Mouse (Mus musculus): ENCODE measurements around the gene Arl8a.
"Not testable (repeated sequence)": the region's sequence is repeated elsewhere in the genome, so short reads cannot be mapped to it uniquely, and the experiment has no call there.

The Arl8a gene

DNA sequence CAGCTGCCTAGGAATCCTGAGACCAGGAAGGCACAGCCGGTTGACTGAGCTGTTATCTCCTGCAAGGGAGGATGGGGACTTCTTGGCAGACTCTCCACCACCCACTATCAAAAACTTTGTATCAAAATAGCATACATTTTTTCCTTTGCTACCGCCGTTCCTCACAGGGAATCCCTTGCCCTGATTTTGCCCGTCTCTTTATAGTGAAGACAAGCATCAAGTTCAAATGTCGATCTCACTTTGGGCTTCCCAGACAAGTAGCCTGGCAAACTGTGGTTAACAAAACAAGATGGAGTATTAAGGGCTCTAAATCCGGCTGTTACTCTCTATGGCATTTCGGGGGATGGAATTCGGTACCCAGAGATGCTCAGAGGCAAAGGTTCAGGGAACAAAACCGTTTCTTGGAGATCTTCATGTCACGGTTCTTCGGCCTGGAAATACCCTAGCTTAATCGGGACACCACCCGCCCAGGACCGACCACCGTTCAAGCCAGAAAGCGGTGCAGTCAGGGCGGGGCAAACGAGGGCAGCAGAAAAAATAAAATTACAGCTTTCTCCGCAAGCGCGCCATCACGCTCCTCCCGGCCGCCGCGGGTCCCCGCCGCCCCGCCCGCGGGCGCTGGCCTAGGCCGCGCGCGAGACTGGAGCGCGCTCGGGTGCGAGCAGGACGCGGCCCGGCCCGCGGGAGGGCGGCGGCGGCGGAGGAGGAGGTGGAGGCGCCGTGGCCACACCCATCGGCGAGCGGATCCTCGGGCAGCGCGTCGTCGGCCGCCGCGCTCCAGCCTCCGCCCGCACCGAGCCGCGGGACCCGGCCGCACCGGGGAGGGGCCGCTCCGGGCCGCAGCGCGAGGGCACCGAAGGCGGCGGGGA lies at the start of gene Arl8a:
Arl8a (plus strand) TSS at position 748 of the 869 bp plus-strand sequence.
- peak; percentile 87 to 88 for DNase-seq

DNA sequence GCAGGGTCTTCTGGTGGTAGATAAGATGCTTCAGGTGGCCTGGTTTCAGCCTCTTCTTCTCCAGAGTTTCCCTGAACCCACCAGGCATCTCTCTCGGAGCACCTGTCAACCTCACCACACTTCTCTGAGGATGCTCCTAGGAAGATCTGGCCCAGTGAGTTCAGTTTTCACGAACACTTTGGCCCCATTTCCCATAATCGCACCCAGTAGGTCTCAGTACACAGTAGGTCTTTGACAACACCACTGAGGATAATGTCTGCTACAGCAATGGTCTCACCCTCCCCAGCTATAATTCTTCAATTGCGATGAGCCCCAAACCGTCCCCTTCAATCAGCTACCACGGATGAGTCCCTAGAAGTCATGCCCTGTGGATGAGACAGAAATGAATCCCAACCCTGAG lies 49.2 kb upstream of the Arl8a start:
- DNase-seq: no peak

DNA sequence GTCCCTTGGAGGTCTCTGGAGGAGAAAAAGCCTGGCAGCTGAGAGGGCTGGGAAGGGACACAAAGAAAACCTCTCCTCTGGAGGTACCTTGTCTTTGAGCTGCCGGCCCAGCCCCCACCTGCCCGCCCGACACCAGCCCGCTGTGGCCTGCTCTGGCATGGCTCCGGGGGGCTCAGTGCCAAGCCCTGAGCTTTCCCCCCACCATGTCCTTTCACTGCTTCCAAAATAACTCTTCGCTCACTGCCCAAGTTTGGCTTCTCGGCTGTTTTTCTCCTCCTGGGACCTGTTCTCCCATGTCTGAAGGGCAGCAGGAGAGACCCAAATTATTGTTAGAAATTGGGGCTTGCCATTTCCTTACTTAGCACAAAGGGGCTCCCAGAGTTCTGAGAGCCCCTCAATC lies 48.2 kb upstream of the Arl8a start:
- DNase-seq: no peak

DNA sequence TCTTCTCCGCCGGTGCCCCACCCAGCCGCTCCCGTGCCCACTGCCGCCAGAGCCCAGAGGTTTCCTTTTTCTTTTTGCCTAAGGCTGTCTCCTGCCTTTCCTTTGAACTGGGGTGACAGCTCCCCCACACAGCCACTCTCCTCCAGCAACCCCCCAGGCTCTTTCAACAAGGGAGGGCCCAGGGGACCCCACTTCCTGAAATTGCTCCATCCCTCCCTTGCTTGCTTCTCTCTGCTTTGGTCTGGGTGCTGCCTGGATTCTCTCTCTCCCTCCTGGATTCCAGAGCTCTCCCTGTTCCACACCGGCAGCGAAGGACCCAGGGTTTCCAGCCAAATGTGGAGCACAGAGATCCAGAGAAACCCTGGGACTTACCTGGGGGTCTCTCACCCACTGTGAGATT lies 46.2 kb upstream of the Arl8a start:
- DNase-seq: no peak

DNA sequence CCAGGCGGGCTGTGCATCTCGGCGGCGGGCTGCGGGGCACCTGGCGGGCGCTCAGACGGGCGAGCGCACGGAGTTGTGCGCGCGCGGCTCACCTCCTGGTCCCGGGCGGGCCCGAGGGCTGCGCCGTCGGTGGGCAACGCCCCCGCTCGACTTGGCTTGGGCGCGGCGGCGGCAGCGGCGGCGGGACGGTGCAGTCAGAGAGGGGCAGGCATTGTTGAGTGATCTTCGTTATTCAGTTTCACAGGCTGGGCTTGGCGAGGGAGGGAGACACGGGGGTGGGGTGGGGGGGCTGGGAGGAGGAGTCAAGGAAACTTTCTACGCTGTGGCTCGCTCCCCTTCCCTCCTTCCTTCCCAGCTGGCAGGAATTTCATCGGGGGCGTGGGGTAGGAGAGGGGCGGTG lies 41.5 kb upstream of the Arl8a start, which contains the start of gene Lgr6:
Lgr6 (minus strand) TSS at position 153 of the 400 bp plus-strand sequence.
- DNase-seq: peak in 1 of 2 experiments; percentile 12

DNA sequence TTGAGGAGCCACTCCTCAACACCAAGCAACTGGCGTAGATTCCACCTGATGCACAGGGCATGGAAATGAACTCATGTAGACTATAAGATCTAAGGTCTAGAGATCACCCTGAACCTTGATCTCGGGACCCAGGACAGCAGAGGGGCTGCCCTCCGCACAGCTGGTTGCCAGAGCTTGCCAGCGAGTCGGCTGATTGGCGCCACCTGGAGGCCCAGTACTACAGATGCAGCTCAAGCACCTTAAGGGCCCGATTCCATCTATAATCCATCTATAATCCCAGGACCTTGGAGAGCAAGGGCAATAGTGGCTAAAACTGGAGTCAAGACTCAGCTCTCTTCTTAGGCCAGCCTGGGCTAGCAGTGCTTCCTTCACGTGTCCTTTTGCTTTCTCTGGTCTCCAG lies 40.7 kb upstream of the Arl8a start:
- DNase-seq: peak; percentile 42 to 63

DNA sequence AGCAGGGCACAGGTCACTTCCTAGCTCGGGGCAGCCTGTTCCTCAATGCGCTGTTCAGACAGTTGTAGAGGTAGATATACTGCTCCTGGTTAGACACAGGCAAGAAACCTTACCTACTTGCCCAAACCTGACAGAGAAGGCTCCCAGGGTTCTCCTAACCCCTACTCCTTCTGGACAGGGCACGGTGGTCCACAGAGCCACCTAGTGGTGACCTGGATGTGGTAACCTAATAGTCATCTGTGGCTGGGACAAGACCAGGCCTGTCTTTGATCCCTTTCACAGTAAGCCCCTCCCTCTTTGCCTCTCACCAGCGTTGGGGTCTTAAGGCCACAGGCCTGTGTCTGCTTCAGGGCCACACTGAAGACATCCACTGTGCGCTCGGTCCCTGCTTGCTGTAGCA lies 38.0 kb upstream of the Arl8a start:
- DNase-seq: peak in 1 of 2 experiments; percentile 26

DNA sequence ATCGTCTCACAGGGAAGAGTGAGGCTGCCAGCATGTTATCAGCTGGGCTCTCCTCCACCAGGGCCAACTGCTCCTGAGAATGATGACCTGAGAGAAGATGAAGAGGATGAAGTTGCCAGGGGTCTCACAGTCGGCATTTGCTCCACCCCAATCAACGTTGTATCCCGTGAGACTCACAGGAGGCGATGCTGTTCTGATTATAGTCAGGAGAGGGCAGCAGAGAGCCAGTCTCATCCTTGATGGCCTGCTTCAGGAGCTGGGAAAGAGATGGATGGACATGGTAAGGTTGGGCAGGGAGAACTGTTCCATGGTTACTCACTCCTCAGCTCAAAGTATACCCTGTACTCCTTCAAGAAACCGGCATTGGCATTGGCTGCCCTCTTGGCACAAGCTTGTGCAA lies 36.5 kb upstream of the Arl8a start:
- DNase-seq: peak; percentile 51 to 53

DNA sequence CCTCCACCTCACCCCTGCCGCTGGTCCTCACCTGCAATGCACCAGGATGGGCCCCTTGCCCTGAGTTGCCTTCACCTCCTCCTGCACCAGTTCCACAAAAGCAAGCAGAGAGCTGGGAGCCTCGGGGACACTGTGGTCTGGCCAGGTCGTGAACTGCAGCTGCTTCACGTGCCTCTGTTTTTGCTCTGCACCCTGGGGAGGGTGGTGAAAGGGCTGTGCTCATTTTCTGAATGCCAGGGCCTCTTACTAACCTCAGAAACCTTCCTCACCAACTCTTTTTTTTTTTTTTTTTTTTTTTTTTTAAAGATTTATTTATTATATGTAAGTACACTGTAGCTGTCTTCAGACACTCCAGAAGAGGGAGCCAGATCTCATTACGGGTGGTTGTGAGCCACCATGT lies 35.4 kb upstream of the Arl8a start:
- not testable (repeated sequence) for DNase-seq

DNA sequence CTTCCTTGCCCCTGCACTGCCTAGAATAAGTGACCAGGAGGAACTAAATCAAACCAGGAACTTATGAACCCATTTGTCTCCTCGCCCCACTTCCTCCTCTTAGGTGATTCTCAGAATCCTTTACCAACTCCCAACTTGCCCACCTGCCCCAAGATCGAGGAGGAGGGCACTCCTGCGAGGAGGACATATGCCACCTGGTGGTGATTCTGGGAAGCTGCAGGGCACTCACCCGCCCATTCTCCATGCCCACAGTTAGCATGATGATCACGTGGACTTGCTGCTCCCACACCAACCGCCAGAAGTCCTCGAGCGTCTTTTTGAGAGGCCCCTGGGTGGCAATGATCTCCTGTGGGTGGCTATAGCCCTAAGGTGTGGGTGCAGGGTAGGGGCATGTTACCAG lies 34.0 kb upstream of the Arl8a start:
- DNase-seq: peak; percentile 28 to 32

DNA sequence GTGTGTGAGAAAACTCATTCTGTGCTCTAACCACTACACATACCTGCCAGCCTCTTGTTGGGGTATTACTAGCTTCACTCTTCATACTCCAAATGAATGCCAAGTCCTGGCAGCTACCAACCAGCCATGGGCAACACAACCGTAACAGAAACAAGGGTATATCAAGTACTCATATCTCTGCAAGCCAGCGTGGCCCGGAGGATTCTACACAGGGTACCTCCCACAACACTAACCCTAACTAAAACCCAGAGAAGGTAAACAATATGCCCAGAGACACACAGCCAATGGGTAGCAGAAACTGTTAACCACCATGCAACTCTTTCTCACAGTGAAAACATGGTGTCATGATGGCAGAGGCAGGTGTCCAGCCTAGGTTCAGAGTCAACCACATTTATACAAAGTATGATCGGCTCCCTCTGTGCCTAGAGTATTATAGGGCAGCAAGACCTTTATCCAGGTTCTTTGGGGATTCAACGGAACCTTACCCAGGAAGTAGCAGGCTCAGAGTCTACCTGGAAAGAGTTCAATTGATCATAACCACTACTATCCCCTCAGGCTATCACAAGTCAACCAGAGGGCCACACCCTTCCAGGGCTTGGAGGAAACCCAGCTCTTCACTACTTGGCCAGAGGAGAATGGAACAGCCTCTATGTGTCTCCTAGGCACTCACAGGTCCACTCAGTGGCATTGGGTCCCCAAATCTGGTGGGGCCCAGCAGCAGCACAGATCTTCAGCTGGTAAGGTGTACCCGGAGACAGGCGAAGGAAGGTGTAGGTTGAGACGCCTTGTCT lies 21.9 kb upstream of the Arl8a start:
- no peak for DNase-seq

DNA sequence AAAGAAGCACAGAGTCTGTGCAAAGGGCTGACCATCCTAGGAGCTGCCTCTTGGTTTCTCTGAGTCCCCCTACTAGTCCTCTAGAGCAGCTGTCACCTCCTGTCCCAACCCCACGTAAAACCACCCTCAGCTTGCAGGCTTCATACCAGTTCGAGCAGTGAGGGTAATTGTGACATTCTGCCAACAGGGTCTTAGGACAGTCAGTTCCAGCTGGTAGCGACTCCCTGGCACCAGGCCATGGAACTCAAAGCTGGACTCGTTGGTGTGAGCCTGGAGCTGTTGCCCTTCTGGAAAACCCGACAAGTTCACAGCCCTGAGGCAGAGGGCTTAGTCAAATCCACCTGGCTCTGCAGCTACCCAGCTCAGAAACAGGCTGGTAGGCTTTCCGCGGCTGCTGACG lies 20.6 kb upstream of the Arl8a start:
- DNase-seq: no peak

DNA sequence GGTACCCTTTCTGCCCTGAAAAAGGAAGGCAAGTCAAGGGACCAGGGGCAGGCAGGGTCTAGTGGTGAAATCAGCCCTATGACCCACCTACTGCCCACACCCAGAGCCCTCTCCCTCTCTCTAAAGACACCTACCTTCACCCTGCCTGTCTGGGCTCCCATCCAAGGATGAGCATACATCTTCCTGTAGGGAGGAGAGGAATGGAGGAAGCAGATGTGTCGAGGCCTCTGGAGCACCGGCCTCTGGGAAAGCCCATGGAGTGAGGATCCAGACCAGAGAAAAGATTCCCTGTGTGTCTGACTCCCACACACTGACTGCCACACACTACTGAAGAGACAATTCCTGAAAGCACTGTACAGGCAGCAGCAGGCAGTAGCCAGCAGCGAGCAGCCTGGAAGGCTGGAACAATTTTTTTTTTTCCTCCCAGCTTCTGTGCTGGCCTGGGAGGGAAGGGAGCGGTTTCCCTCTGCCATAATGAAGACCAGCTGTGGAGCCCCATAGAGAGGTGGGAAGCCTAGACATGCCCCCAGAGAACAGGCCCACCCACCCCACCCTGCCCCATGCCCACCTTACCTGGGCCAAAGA lies 20.1 kb upstream of the Arl8a start:
- DNase-seq: no peak

DNA sequence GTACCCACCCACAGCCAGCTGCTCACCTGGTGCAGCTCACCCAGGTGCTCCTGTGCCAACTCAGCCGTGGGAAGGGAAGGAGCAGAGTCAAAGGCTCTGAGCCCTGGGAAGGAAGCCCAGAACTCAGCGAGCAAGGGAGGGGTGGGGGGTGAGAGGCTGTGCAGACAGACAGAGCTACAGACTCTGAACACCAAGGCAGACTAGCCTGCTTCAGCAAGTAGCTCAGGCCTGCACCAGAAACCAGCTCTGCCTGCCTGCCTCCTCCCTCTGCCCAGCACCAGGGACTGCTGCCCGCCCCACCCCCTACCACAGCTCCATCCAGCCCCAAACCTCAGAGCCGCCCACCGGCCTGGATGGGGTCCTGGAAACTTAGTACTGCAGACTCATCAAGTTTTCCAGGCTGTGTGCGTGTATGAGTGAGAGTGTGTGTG lies 18.6 kb upstream of the Arl8a start:
- DNase-seq: no peak

DNA sequence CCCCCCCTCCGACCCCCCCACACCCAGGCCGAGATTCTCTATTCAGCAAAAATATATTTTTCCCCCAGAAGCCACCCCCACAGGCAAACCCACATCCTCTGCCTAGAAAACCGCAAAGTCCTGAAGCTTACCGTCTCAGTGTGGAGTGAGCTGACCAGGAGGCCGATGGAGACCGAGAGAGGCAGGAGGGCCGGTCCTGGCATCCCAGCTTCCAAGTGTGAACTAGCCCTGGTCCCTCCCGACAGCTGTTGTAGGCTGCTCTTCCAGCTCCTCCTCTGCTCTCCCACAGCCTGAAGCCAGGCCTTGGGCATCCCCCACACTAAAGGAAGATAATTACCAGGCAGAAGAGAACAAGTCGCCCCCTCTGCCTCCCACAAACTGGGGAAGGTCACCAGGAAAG lies 17.6 kb upstream of the Arl8a start:
- DNase-seq: no peak

DNA sequence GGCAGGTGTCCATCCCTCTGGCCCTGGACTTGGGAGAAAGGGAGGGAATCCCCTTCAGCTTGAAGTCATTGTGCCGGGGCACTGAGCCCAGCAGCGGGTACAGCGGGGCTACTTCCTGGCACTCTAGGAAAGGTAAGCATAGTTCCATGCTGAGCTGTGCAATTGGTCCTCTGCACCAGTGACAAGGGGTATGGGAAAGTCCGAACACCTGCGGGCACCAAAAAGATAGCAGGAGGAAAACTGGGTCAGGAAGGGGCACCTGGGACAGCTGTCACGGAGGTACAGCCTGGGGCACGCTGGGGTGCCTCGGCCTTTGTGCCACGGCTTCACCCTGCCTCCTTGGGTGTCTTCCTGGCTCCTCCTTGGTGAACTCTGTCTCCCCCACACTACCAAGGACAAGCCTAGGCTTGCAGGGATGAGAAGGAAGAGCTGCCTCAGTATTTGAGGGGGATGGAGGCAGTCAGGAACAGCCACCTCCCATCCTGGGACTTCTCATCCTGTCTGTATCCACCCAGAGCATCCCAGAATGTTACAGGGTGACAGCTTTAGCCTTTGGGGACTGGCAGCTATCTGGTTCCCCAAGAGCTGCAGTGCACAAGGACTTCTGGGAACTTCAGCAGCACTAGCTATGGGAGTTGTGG lies 17.0 kb upstream of the Arl8a start:
- DNase-seq: no peak

DNA sequence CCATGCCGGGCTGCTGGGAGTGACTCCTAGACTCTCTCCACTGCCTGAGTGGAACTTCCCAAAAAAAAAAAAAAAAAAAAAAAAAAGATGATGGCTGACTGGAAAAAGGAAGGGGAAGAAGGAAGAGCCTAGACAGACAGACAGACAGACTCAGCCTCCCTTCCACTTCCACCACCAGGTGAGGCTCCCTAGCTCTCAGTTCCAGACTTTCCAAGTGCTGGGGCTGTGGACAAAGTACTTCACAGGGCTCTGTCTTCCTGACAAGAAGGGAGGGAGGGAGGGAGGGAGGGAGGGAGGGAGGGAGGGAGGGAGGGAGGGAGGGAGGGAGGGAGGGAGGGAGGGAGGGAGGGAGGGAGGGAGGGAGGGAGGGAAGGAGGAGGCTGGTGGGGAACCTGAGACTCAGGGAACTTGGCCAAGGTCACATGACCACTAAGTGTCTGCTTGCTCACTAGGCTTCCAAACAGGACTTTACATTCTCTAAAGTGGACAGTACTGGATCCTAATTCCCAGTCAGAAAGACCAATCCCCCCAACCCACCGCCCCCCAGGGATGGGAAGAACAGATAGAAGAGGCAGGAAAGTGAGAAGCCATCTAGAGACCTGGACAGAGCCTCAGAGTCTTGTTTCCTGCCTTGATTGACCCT lies 16.1 kb upstream of the Arl8a start:
- DNase-seq: no peak

DNA sequence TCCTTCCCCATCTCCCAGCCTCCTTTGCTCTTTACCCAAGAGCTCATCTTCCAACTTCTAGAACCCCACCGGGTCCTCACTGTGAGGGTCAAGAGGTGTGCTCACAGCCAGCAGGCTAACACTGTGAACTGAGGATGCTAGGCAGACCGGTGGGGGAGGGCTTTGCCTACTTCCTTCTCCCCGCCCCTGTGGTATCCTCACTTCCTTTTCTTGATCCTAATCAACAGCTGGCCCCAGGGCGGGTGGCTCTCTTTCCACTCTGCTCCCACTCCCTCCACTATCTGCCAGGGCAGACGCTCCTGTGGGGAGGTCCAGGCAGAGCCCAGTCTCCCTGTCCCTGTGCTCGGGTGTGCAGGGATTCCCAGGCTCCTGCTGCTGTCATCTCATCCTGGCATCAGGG lies 15.6 kb upstream of the Arl8a start:
- DNase-seq: peak; percentile 58 to 61

DNA sequence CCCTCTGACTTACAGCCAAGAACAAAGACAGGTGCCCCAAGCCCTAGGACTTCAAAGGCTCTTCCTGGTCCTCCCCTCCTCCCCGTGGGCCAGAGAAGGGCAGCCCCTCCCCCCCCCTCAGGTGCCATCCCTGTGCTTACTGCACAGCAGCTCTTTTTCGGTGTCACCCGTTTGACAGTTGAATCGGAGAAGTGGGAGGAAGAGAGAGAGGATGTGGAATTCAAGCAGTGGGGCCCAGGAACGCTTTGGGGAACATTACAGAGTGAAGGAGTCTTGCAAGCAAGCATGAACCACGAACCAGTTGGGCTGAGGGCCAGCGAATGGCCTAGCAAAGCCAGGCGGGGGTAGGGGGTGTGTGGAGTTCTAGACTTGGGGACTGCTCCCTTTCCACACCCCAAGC lies 15.1 kb upstream of the Arl8a start:
- DNase-seq: no peak

DNA sequence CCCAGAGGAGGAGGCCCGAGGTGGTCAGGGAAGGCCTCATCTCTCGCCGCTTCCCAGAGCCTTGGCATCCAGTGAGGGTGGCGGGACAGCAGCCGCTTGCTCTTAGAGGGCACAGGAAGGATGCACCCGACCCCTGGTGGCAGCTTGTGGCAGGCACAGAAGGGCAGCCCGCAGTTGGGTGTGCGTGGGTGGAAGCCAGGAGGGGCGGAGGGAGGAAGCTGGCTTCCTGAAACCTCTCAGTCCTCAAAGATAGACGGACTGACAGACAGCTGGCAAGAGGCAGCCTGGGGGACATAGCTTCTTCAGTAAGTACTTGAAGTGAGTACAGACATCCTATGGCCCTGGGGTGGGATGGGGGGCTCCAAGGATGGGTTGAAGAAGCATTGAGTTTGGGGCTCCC lies 14.2 kb upstream of the Arl8a start, which contains the start of gene Ptpn7:
Ptpn7 (plus strand) TSS at position 228 of the 400 bp plus-strand sequence.
- peak; percentile 79 to 82 for DNase-seq

DNA sequence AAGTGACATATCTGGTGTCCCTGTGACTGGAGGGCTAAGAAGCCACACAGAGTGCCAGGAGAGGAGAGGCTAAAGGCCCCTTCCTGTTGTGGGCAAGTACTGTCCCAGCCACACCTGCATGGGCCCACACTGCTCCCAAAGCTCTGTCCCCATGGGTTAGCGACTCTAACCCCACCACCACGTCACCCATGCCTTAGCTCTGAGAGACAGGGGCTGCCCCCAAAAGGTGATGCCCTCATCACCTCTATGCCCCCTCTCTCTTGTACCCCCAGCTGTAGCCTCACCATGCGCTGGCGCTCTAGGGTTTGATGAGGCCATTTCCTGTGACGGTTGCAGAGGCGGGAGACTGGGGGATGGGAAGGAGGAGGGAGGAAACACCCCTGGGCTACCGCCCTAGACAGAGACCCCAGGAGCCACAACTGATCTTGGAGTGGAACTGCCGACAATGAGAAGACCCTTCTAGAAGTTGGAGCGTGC lies 13.7 kb upstream of the Arl8a start:
- no peak for DNase-seq
